In the genomic region with DNA sequence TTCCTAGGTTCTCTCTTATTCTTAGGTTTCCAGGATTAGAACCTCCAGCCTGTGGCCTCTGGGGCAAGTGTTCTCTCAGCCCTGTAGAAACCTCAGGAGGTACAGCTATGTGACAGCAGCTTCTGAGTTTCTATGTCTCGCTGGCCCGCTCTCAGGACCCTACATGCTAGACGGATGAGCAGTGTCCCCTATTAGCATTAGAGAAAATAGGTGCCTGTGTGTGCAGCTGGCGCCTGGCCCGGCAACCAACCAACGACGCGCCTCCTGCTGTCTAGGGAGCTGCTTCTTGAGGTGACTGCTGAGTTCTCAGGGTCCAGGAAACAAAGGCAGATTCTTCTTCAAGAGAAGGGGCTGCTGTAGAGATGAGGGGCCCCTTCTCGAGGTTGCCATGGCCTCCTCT, we compare ENCODE assay signal across 23 mouse cellular contexts. TPM values are rescaled to one million over a fixed set of nuclear protein-coding genes. Genes with fewer than 3 reads are reported as not detected.
DNase-seq lines count a peak whose midpoint lies in the region; ATAC-seq and TF ChIP-seq lines count a peak whose summit lies in the region.
"Had no signal": no experiment of that assay in that cellular context is flagged by ENCODE, and none has a peak within 500 bp of the region (broad histone marks: within the 10 kb centered on the region; RNA-seq: fewer than 3 reads in every experiment).

No protein-coding gene starts in this region.

- H3K9ac ChIP-seq in midbrain, postnatal 0 days (replicated peaks; ENCODE audit: low read length, poor library complexity, severe bottlenecking), result no peak overlapping the region
- H3K9ac ChIP-seq in midbrain, embryonic 13.5 days (replicated peaks), result no peak overlapping the region
- H3K9ac ChIP-seq in hindbrain, embryonic 14.5 days, result no peak overlapping the region
- H3K9ac ChIP-seq: embryonic facial prominence, embryonic 13.5 days; forebrain, embryonic 12.5 days; heart, embryonic 12.5 days; lung, embryonic 14.5 days had no signal

- H3K4me3 ChIP-seq in left cerebral cortex, adult 2 months, result no peak overlapping the region
- no peak overlapping the region for H3K4me3 ChIP-seq in midbrain, postnatal 0 days (ENCODE audit: low read depth, low read length)
- no peak overlapping the region for H3K4me3 ChIP-seq in midbrain, embryonic 13.5 days (replicated peaks)
- H3K4me3 ChIP-seq in hindbrain, embryonic 14.5 days (replicated peaks; ENCODE audit: low read length), result no peak overlapping the region
- H3K4me3 ChIP-seq: embryonic facial prominence, embryonic 13.5 days; erythroblast, embryonic 14.5 days; forebrain, embryonic 12.5 days; gastrocnemius, adult 2 months; heart, embryonic 12.5 days; layer of hippocampus, adult 2 months had no signal

- no peak for ATAC-seq in midbrain, postnatal 0 days (ENCODE audit: low FRiP score)
- no peak for ATAC-seq in midbrain, embryonic 13.5 days
- ATAC-seq in hindbrain, embryonic 14.5 days (ENCODE audit: low FRiP score), result peak; percentile 52; the same call in 1 of the 2 replicates
- ATAC-seq: intestine, postnatal 0 days had no signal

- no peak for TF ChIP-seq POLR2A in brain, embryonic 14.5 days (IDR thresholded peaks at IDR 0.05; ENCODE audit: borderline replicate concordance, extremely low read depth, insufficient read depth, insufficient read length, poor library complexity, severe bottlenecking)

- no peaks in the 10 kb centered on the region for H3K4me1 ChIP-seq in midbrain, postnatal 0 days (ENCODE audit: insufficient read depth, low read length)
- H3K4me1 ChIP-seq in midbrain, embryonic 13.5 days (replicated peaks), result 0 out of 2 replicates have a peak, but pooled peaks cover 6% of the 10 kb centered on the region
- no peaks in the 10 kb centered on the region for H3K4me1 ChIP-seq in hindbrain, embryonic 14.5 days (replicated peaks; ENCODE audit: control insufficient read depth, insufficient read depth, low read length)
- H3K4me1 ChIP-seq: embryonic facial prominence, embryonic 13.5 days had no signal

- intact Hi-C loops in left cerebral cortex, postnatal 4 days (cut with DNase I), result no loop called here
- intact Hi-C loops in left cerebral cortex, adult 2 months (cut with DNase I), result no loop called here

- peak; percentile 27 for DNase-seq in left cerebral cortex, postnatal 4 days
- no peak for DNase-seq in left cerebral cortex, adult 2 months (ENCODE audit: extremely low spot score in 1 of 2, low spot score in 2 of 2)
- DNase-seq in midbrain, postnatal 0 days (ENCODE audit: low spot score), result peak; percentile 51
- DNase-seq in brain, embryonic 14.5 days (ENCODE audit: low read depth), result peak; percentile 42
- DNase-seq in hindbrain, embryonic 14.5 days (ENCODE audit: low spot score), result no peak
- no peak for DNase-seq in adrenal gland, adult (ENCODE audit: inconsistent age in 2 of 2, low spot score in 1 of 2)
- DNase-seq in gastrocnemius, postnatal 25 days, result no peak
- DNase-seq: adrenal gland, adult 8-10 months; cerebellum, adult 8-10 months; cerebellum, postnatal 36 days; embryo, embryonic 11 days; gastrocnemius, adult 2 months; heart, postnatal 10 days; lung, embryonic 14.5 days; spleen, adult 18-20 months; thymus, postnatal 14 days had no signal

- no peaks in the 10 kb centered on the region for H3K27me3 ChIP-seq in midbrain, postnatal 0 days (ENCODE audit: insufficient read depth, low read length)
- H3K27me3 ChIP-seq in midbrain, embryonic 13.5 days, result no peaks in the 10 kb centered on the region
- no peaks in the 10 kb centered on the region for H3K27me3 ChIP-seq in hindbrain, embryonic 14.5 days (ENCODE audit: control insufficient read depth, insufficient read depth, low read length)
- H3K27me3 ChIP-seq: embryonic facial prominence, embryonic 13.5 days; forebrain, embryonic 12.5 days had no signal

- TF ChIP-seq CTCF in left cerebral cortex, adult 2 months (IDR thresholded peaks at IDR 0.05), result no peak
- TF ChIP-seq CTCF in midbrain, postnatal 0 days (IDR thresholded peaks at IDR 0.05), result no peak
- no peak for TF ChIP-seq CTCF in brain, embryonic 14.5 days (IDR thresholded peaks at IDR 0.05; ENCODE audit: borderline replicate concordance, extremely low read depth, insufficient read depth, insufficient read length)

- no peaks in the 10 kb centered on the region for H3K9me3 ChIP-seq in midbrain, postnatal 0 days (ENCODE audit: low read length)
- H3K9me3 ChIP-seq in midbrain, embryonic 13.5 days, result no peaks in the 10 kb centered on the region
- H3K9me3 ChIP-seq in hindbrain, embryonic 14.5 days (ENCODE audit: control insufficient read depth, low read length), result no peaks in the 10 kb centered on the region
- H3K9me3 ChIP-seq: embryonic facial prominence, embryonic 13.5 days; forebrain, embryonic 12.5 days; heart, embryonic 12.5 days had no signal

- no peak overlapping the region for H3K4me2 ChIP-seq in midbrain, postnatal 0 days (ENCODE audit: low read depth, low read length, poor library complexity, severe bottlenecking)
- no peak overlapping the region for H3K4me2 ChIP-seq in midbrain, embryonic 13.5 days (replicated peaks)
- H3K4me2 ChIP-seq in hindbrain, embryonic 14.5 days (replicated peaks), result no peak overlapping the region
- H3K4me2 ChIP-seq: embryonic facial prominence, embryonic 13.5 days; forebrain, embryonic 12.5 days; heart, embryonic 12.5 days; lung, embryonic 14.5 days had no signal

- no peak overlapping the region for H3K27ac ChIP-seq in left cerebral cortex, adult 2 months
- no peak overlapping the region for H3K27ac ChIP-seq in midbrain, postnatal 0 days (ENCODE audit: low read depth, low read length)
- H3K27ac ChIP-seq in midbrain, embryonic 13.5 days, result no peak overlapping the region
- H3K27ac ChIP-seq in hindbrain, embryonic 14.5 days, result 0 out of 2 replicates have a peak overlapping the region, but pooled peaks have one; percentile 20
- H3K27ac ChIP-seq: embryonic facial prominence, embryonic 13.5 days; forebrain, embryonic 12.5 days; gastrocnemius, adult 2 months; layer of hippocampus, adult 2 months had no signal

- H3K36me3 ChIP-seq in midbrain, postnatal 0 days (ENCODE audit: insufficient read depth, low read length), result no peaks in the 10 kb centered on the region
- H3K36me3 ChIP-seq in midbrain, embryonic 13.5 days, result no peaks in the 10 kb centered on the region
- H3K36me3 ChIP-seq in hindbrain, embryonic 14.5 days (replicated peaks; ENCODE audit: control insufficient read depth, insufficient read depth), result no peaks in the 10 kb centered on the region
- H3K36me3 ChIP-seq: embryonic facial prominence, embryonic 13.5 days; forebrain, embryonic 12.5 days; heart, embryonic 12.5 days had no signal

- WGBS in midbrain, postnatal 0 days, result 38% methylated on average over 9 of the region's 9 CpGs
- 51% methylated on average over 9 of the region's 9 CpGs for WGBS in midbrain, embryonic 13.5 days
- WGBS in hindbrain, embryonic 14.5 days, result 31% methylated on average over 9 of the region's 9 CpGs

RNA-seq across cellular contexts. Expression of a gene that starts 27.9 kb away (rescaled TPM):
- total RNA-seq in left cerebral cortex, postnatal 4 days (2021), result 100 to 1,000 TPM in 1 of 2 experiments, 10 to 100 TPM in 1; 95.5 to 106 TPM
- total RNA-seq in left cerebral cortex, adult 2 months (2021), result 10 to 100 TPM; 40.8 to 47.2 TPM
- 168 and 225 TPM in 2 replicates for total RNA-seq in midbrain, postnatal 0 days (2014; rRNA removed)
- polyA plus RNA-seq in midbrain, postnatal 0 days (2015; fragmentation: Nextera tagmentation; extraction: Ambion mirVana), result 83.4 and 86.2 TPM in 2 replicates
- 53.7 and 57.8 TPM in 2 replicates for polyA plus RNA-seq in midbrain, embryonic 13.5 days (2015; fragmentation: Nextera tagmentation; extraction: Ambion mirVana)
- 91.4 and 99.1 TPM in 2 replicates for polyA plus RNA-seq in brain, embryonic 14.5 days (2012; rRNA removed)
- 77.3 and 95.0 TPM in 2 replicates for polyA plus RNA-seq in hindbrain, embryonic 14.5 days (2014; fragmentation: Nextera tagmentation; extraction: Ambion mirVana)
- total RNA-seq in gastrocnemius, postnatal 25 days (2021), result 1 to 10 TPM; 2.8 to 3.5 TPM

Comparison
In these comparisons a context has a peak if more than half of its experiments do, and no peak if none do; other contexts are left out.
1. DNase-seq: peak in left cerebral cortex, postnatal 4 days (single experiment), midbrain, postnatal 0 days (single experiment) and brain, embryonic 14.5 days (single experiment); none in left cerebral cortex, adult 2 months (0 of 2), hindbrain, embryonic 14.5 days (single experiment), adrenal gland, adult (0 of 2) and gastrocnemius, postnatal 25 days (single experiment).
2. RNA of a gene that starts 27.9 kb away (total RNA-seq): 168 to 225 TPM in midbrain, postnatal 0 days, 95.5 to 106 TPM in left cerebral cortex, postnatal 4 days and 40.8 to 47.2 TPM in left cerebral cortex, adult 2 months; 2.8 to 3.5 TPM in gastrocnemius, postnatal 25 days; every median in the first group is over 4 times any median in the second.